Mouse (Mus musculus) CH12.LX (cell line): ENCODE data around the gene Clic5. TPM values are rescaled to one million over a fixed set of nuclear protein-coding genes. Genes with fewer than 3 reads are reported as not detected.

Experiments
- DNase-seq: peaks from one replicate; pipeline ENCODE4 v3.0.0-alpha.2; 2013; ENCODE audit errors: extremely low read depth
- H3K27ac ChIP-seq: 2 replicates; pipeline ENCODE4 v1.5.1; 2012; ENCODE audit warnings: low read depth, mild to moderate bottlenecking, control low read depth, moderate library complexity; ENCODE audit not compliant: insufficient read depth
- H3K27me3 ChIP-seq: replicated peaks from 2 replicates; pipeline ENCODE3; 2012; ENCODE audit warnings: inconsistent platforms
- H3K36me3 ChIP-seq, 2 experiments: replicated peaks in 1 of 2; 2 replicates each; pipeline versions ENCODE3 to v1.6.1; 2012; ENCODE audit warnings: inconsistent platforms in 1 of 2, low read length in 1 of 2, mild to moderate bottlenecking in 1 of 2, mixed read lengths in 1 of 2, moderate library complexity in 1 of 2; ENCODE audit not compliant: control insufficient read depth in 1 of 2, insufficient read depth in 1 of 2
- H3K4me1 ChIP-seq, 2 experiments: 2 replicates each; pipeline ENCODE4 v1.6.1; 2012; ENCODE audit warnings: inconsistent platforms in 1 of 2, moderate library complexity in 1 of 2; ENCODE audit not compliant: insufficient read depth in 2 of 2, control insufficient read depth in 1 of 2
- H3K4me2 ChIP-seq: 2 replicates; pipeline ENCODE4 v1.6.1; 2012; ENCODE audit warnings: low read depth, mild to moderate bottlenecking, control low read depth; ENCODE audit not compliant: poor library complexity, insufficient read depth, severe bottlenecking
- H3K4me3 ChIP-seq, 3 experiments: fragments of 150-350 bp in 1 of 3; sonication (generic) in 1 of 3; replicated peaks in 1 of 3; 2 replicates each; pipeline versions ENCODE3 to v1.5.1; 2011 to 2012; ENCODE audit warnings: low read depth in 2 of 3, low read length in 2 of 3, mild to moderate bottlenecking in 2 of 3, moderate library complexity in 2 of 3, control low read depth in 1 of 3, improper control_type of control experiment in 1 of 3, inconsistent platforms in 1 of 3, mixed read lengths in 1 of 3; ENCODE audit not compliant: poor library complexity in 1 of 3
- H3K79me2 ChIP-seq: replicated peaks from 2 replicates; pipeline ENCODE4 v1.6.1; 2012; ENCODE audit warnings: mild to moderate bottlenecking, moderate library complexity; ENCODE audit not compliant: control insufficient read depth, poor library complexity, insufficient read depth, severe bottlenecking; ENCODE audit errors: extremely low read depth
- H3K9ac ChIP-seq: 2 replicates; pipeline ENCODE4 v1.6.1; 2012; ENCODE audit warnings: low read depth, mild to moderate bottlenecking, control low read depth, moderate library complexity; ENCODE audit not compliant: insufficient read depth
- H3K9me3 ChIP-seq: replicated peaks from 2 replicates; pipeline ENCODE3; 2012; ENCODE audit warnings: low read length, inconsistent platforms, mixed read lengths
- BHLHE40 ChIP-seq: IDR thresholded peaks from 2 replicates; pipeline ENCODE4 v1.6.1; 2011; ENCODE audit warnings: mild to moderate bottlenecking, low read depth, low read length, improper control_type of control experiment
- CTCF ChIP-seq, 2 experiments: IDR thresholded peaks in 1 of 2; conservative IDR thresholded peaks in 1 of 2; 2 replicates each; pipeline ENCODE4 v1.5.1; 2011 to 2012; ENCODE audit warnings: low read depth in 2 of 2, low read length in 2 of 2, improper control_type of control experiment in 1 of 2, inconsistent platforms in 1 of 2, mild to moderate bottlenecking in 1 of 2, moderate library complexity in 1 of 2
- E2F4 ChIP-seq: IDR thresholded peaks from 2 replicates; pipeline ENCODE4 v1.6.1; 2011; ENCODE audit warnings: low read depth, low read length, improper control_type of control experiment; ENCODE audit not compliant: insufficient replicate concordance
- ELF1 ChIP-seq: IDR thresholded peaks from 2 replicates; pipeline ENCODE4 v1.6.1; 2014; ENCODE audit warnings: low read depth, mild to moderate bottlenecking, inconsistent platforms, low read length, improper control_type of control experiment
- ETS1 ChIP-seq: conservative IDR thresholded peaks from 2 replicates; pipeline ENCODE4 v1.6.1; 2012; ENCODE audit warnings: low read depth, mild to moderate bottlenecking, inconsistent platforms, low read length, improper control_type of control experiment, moderate library complexity
- GABPA ChIP-seq: IDR thresholded peaks from 2 replicates; pipeline ENCODE4 v1.6.1; 2012; ENCODE audit warnings: low read depth, low read length, improper control_type of control experiment, inconsistent platforms; ENCODE audit not compliant: insufficient replicate concordance
- MAZ ChIP-seq: IDR thresholded peaks from 2 replicates; pipeline ENCODE4 v1.6.1; 2012; ENCODE audit warnings: low read depth, mild to moderate bottlenecking, inconsistent platforms, low read length, improper control_type of control experiment, moderate library complexity
- POLR2A ChIP-seq: IDR thresholded peaks from 2 replicates; pipeline ENCODE4 v1.6.1; 2011; ENCODE audit warnings: low read depth, mild to moderate bottlenecking, improper control_type of control experiment, low read length
- SIN3A ChIP-seq: IDR thresholded peaks from 2 replicates; pipeline ENCODE4 v1.6.1; 2012; ENCODE audit warnings: low read length, improper control_type of control experiment, inconsistent platforms
- TBP ChIP-seq: conservative IDR thresholded peaks from 2 replicates; pipeline ENCODE4 v1.6.1; 2011; ENCODE audit warnings: low read depth, low read length, improper control_type of control experiment
- dilution Hi-C: fragments of 300-500 bp; cut with MboI; formaldehyde crosslinking; loops from 2 replicates; pipeline ENCODE4 v1.14.3; 2020; ENCODE audit warnings: low sequenced_read_pairs; ENCODE audit not compliant: extremely low pct_unique_long_range_greater_than_20kb, extremely low pct_ligation_motif_present
- in situ Hi-C: fragments of 300-500 bp; cut with MboI; formaldehyde crosslinking; loops from 3 replicates; pipeline ENCODE4 v1.14.3; 2019; ENCODE audit warnings: low sequenced_read_pairs, low pct_ligation_motif_present, low pct_unique_long_range_greater_than_20kb, mixed read lengths
- polyA plus RNA-seq: library from polyadenylated mRNA; unstranded; fragments of >175 nt; gene quantifications from 2 replicates; pipeline ENCODE4 v1.2.1, GENCODE M21; 2012; ENCODE audit warnings: low read depth; ENCODE audit not compliant: insufficient read length
- total RNA-seq, 2 experiments: library from RNA; depleted of rRNA; stranded (reverse); fragments of 300-350 nt in 1 of 2; fragments of >200 nt in 1 of 2; gene quantifications; 2 replicates each; pipeline ENCODE4 v1.2.3; 2012 to 2014

Gene Clic5
- total and polyA plus RNA-seq, 3 experiments, result not detected

- TF ChIP-seq SIN3A (no peak), CTCF (conservative IDR thresholded peaks at IDR 0.05 in 1 of 2, IDR thresholded peaks at IDR 0.05 in 1 of 2; ENCODE audit: low read depth in 2 of 2, low read length in 2 of 2) (0 out of 4 replicates have a peak, but pooled peaks have one; percentile 12 to 15)
- no peak overlapping the region for H3K4me2 ChIP-seq
- H3K79me2 ChIP-seq, result no peaks in the 10 kb centered on the region
- no peak for DNase-seq
- H3K36me3 ChIP-seq, result no peaks in the 10 kb centered on the region
- no peaks in the 10 kb centered on the region for H3K9me3 ChIP-seq
- no peak overlapping the region for H3K9ac ChIP-seq
- in situ Hi-C loops (no loop called here), dilution Hi-C loops (no loop called here)
- peaks cover 0 to 6% of the 10 kb centered on the region in 2 experiments; a peak in 2 of 4 replicates for H3K4me1 ChIP-seq
- H3K4me3 ChIP-seq, result no peak overlapping the region
- no peak overlapping the region for H3K27ac ChIP-seq
- H3K27me3 ChIP-seq, result peaks cover 11% of the 10 kb centered on the region
Measured at GRCm38 (mm10) chr17:44171930-44172329, 16.5 kb upstream of the Clic5 start.

- H3K79me2 ChIP-seq, result no peaks in the 10 kb centered on the region
- peaks cover 0 to 6% of the 10 kb centered on the region in 2 experiments; a peak in 2 of 4 replicates for H3K4me1 ChIP-seq
- H3K27me3 ChIP-seq, result peaks cover 9% of the 10 kb centered on the region
- H3K27ac ChIP-seq, result no peak overlapping the region
- dilution Hi-C loops, result no loop called here
- no peaks in the 10 kb centered on the region for H3K9me3 ChIP-seq
- H3K4me3 ChIP-seq, result no peak overlapping the region
- in situ Hi-C loops, result no loop called here
- no peak overlapping the region for H3K4me2 ChIP-seq
- H3K36me3 ChIP-seq, result no peaks in the 10 kb centered on the region
- DNase-seq, result no peak
- TF ChIP-seq BHLHE40 (no peak), TBP (no peak), POLR2A (no peak), CTCF (conservative IDR thresholded peaks at IDR 0.05 in 1 of 2, IDR thresholded peaks at IDR 0.05 in 1 of 2; ENCODE audit: low read depth in 2 of 2, low read length in 2 of 2) (no peak)
- no peak overlapping the region for H3K9ac ChIP-seq
Measured at GRCm38 (mm10) chr17:44173341-44173740, 15.0 kb upstream of the Clic5 start.

- H3K4me3 ChIP-seq, result no peak overlapping the region
- no peak overlapping the region for H3K4me2 ChIP-seq
- peaks cover 0 to 6% of the 10 kb centered on the region in 2 experiments; a peak in 2 of 4 replicates for H3K4me1 ChIP-seq
- H3K79me2 ChIP-seq, result no peaks in the 10 kb centered on the region
- dilution Hi-C loops, result no loop called here
- DNase-seq, result no peak
- H3K27me3 ChIP-seq, result peaks cover 13% of the 10 kb centered on the region
- no peaks in the 10 kb centered on the region for H3K9me3 ChIP-seq
- H3K9ac ChIP-seq, result no peak overlapping the region
- H3K36me3 ChIP-seq, result no peaks in the 10 kb centered on the region
- H3K27ac ChIP-seq, result no peak overlapping the region
- TF ChIP-seq GABPA, result no peak
- TF ChIP-seq E2F4, result no peak
- TF ChIP-seq ELF1, result no peak
- TF ChIP-seq MAZ, result no peak
- TF ChIP-seq ETS1, result no peak
- in situ Hi-C loops, result no loop called here
Measured at GRCm38 (mm10) chr17:44177291-44177690, 11.1 kb upstream of the Clic5 start.
